Mouse (Mus musculus): ENCODE data around the gene Proz. TPM values are rescaled to one million over a fixed set of nuclear protein-coding genes. Genes with fewer than 3 reads are reported as not detected.

Proz gene
- polyA plus RNA-seq, 1 experiment from 2014 or later: 0.91 TPM

GRCm38 (mm10) chr8:13117096-13117495, 56.4 kb downstream of the Proz start:
- Histone ChIP-seq H3K27ac (ENCODE audit: low read depth, low read length) (no peak overlapping the region), H3K27me3 (ENCODE audit: control insufficient read depth, insufficient read depth, low read length) (no peaks in the 10 kb centered on the region), H3K4me3 (ENCODE audit: low read depth, low read length) (no peak overlapping the region), H3K36me3 (ENCODE audit: control insufficient read depth, insufficient read depth, low read length) (peaks cover 14% of the 10 kb centered on the region; the same call in 1 of the 2 replicates), H3K4me1 (ENCODE audit: control insufficient read depth, insufficient read depth, low read length) (no peaks in the 10 kb centered on the region), H3K9ac (replicated peaks; ENCODE audit: low read depth, low read length) (no peak overlapping the region), H3K4me2 (ENCODE audit: low read depth, low read length) (no peak overlapping the region), H3K9me3 (ENCODE audit: control insufficient read depth, low read length) (no peaks in the 10 kb centered on the region)
- WGBS: 100% methylated on average over 2 of the region's 2 CpGs
- ATAC-seq (ENCODE audit: low read depth): no peak

- Histone ChIP-seq H3K4me3 (ENCODE audit: low read depth, low read length) (no peak overlapping the region), H3K27me3 (ENCODE audit: control insufficient read depth, insufficient read depth, low read length) (no peaks in the 10 kb centered on the region), H3K4me2 (ENCODE audit: low read depth, low read length) (no peak overlapping the region), H3K9ac (replicated peaks; ENCODE audit: low read depth, low read length) (no peak overlapping the region), H3K36me3 (ENCODE audit: control insufficient read depth, insufficient read depth, low read length) (peaks cover 20% of the 10 kb centered on the region), H3K9me3 (ENCODE audit: control insufficient read depth, low read length) (no peaks in the 10 kb centered on the region), H3K27ac (ENCODE audit: low read depth, low read length) (no peak overlapping the region), H3K4me1 (ENCODE audit: control insufficient read depth, insufficient read depth, low read length) (no peaks in the 10 kb centered on the region)
- WGBS: 91% methylated on average over 3 of the region's 3 CpGs
- ATAC-seq (ENCODE audit: low read depth): no peak
These were observed 57.8 kb downstream of the Proz start for GRCm38 (mm10) chr8:13118516-13118915.

- H3K4me3 ChIP-seq (ENCODE audit: low read depth, low read length): no peak overlapping the region
- H3K9me3 ChIP-seq (ENCODE audit: control insufficient read depth, low read length): no peaks in the 10 kb centered on the region
- WGBS: 92% methylated on average over 7 of the region's 7 CpGs
- no peak overlapping the region for H3K4me2 ChIP-seq (ENCODE audit: low read depth, low read length)
- no peak overlapping the region for H3K27ac ChIP-seq (ENCODE audit: low read depth, low read length)
- peaks cover 36% of the 10 kb centered on the region for H3K36me3 ChIP-seq (ENCODE audit: control insufficient read depth, insufficient read depth, low read length)
- no peak overlapping the region for H3K9ac ChIP-seq (replicated peaks; ENCODE audit: low read depth, low read length)
- ATAC-seq (ENCODE audit: low read depth): no peak
- no peaks in the 10 kb centered on the region for H3K27me3 ChIP-seq (ENCODE audit: control insufficient read depth, insufficient read depth, low read length)
- no peaks in the 10 kb centered on the region for H3K4me1 ChIP-seq (ENCODE audit: control insufficient read depth, insufficient read depth, low read length)
These were observed 60.4 kb downstream of the Proz start for GRCm38 (mm10) chr8:13120882-13121665.

GRCm38 (mm10) chr8:13122887-13123421, 62.2 kb downstream of the Proz start:
- H3K9me3 ChIP-seq (ENCODE audit: control insufficient read depth, low read length): no peaks in the 10 kb centered on the region
- H3K36me3 ChIP-seq (ENCODE audit: control insufficient read depth, insufficient read depth, low read length): peaks cover 52% of the 10 kb centered on the region
- H3K4me1 ChIP-seq (ENCODE audit: control insufficient read depth, insufficient read depth, low read length): no peaks in the 10 kb centered on the region
- H3K9ac ChIP-seq (replicated peaks; ENCODE audit: low read depth, low read length): no peak overlapping the region
- ATAC-seq (ENCODE audit: low read depth): no peak
- H3K27me3 ChIP-seq (ENCODE audit: control insufficient read depth, insufficient read depth, low read length): no peaks in the 10 kb centered on the region
- H3K4me2 ChIP-seq (ENCODE audit: low read depth, low read length): no peak overlapping the region
- H3K27ac ChIP-seq (ENCODE audit: low read depth, low read length): no peak overlapping the region
- WGBS: 94% methylated on average over 7 of the region's 7 CpGs
- no peak overlapping the region for H3K4me3 ChIP-seq (ENCODE audit: low read depth, low read length)

GRCm38 (mm10) chr8:13124897-13125296, 64.2 kb downstream of the Proz start:
- WGBS: 91% methylated on average over 8 of the region's 8 CpGs
- no peak overlapping the region for H3K4me3 ChIP-seq (ENCODE audit: low read depth, low read length)
- no peak for ATAC-seq (ENCODE audit: low read depth)
- no peak overlapping the region for H3K4me2 ChIP-seq (ENCODE audit: low read depth, low read length)
- H3K4me1 ChIP-seq (ENCODE audit: control insufficient read depth, insufficient read depth, low read length): no peaks in the 10 kb centered on the region
- H3K27me3 ChIP-seq (ENCODE audit: control insufficient read depth, insufficient read depth, low read length): no peaks in the 10 kb centered on the region
- H3K27ac ChIP-seq (ENCODE audit: low read depth, low read length): no peak overlapping the region
- no peaks in the 10 kb centered on the region for H3K9me3 ChIP-seq (ENCODE audit: control insufficient read depth, low read length)
- peaks cover 55% of the 10 kb centered on the region for H3K36me3 ChIP-seq (ENCODE audit: control insufficient read depth, insufficient read depth, low read length)
- no peak overlapping the region for H3K9ac ChIP-seq (replicated peaks; ENCODE audit: low read depth, low read length)

Other genes with a start within 250 kb of the Proz start
- 140 and 147 TPM in 2 replicates for gene Mcf2l, start 187.1 kb upstream of the Proz start, polyA plus RNA-seq (2014; fragmentation: Nextera tagmentation; extraction: Ambion mirVana)
- gene F7, start 34.9 kb upstream of the Proz start, polyA plus RNA-seq (2014; fragmentation: Nextera tagmentation; extraction: Ambion mirVana): not detected in 2 replicates
- 0.31 TPM in 1 of 2 replicates, not detected in the other for gene F10, start 23.6 kb upstream of the Proz start, polyA plus RNA-seq (2014; fragmentation: Nextera tagmentation; extraction: Ambion mirVana)
- gene Pcid2, start 44.5 kb downstream of the Proz start, polyA plus RNA-seq (2014; fragmentation: Nextera tagmentation; extraction: Ambion mirVana): 33.3 and 39.3 TPM in 2 replicates
- gene Cul4a, start 44.7 kb downstream of the Proz start, polyA plus RNA-seq (2014; fragmentation: Nextera tagmentation; extraction: Ambion mirVana): 70.3 and 82.9 TPM in 2 replicates
- 288 and 319 TPM in 2 replicates for gene Lamp1, start 98.2 kb downstream of the Proz start, polyA plus RNA-seq (2014; fragmentation: Nextera tagmentation; extraction: Ambion mirVana)
- gene Grtp1, start 139.7 kb downstream of the Proz start, polyA plus RNA-seq (2014; fragmentation: Nextera tagmentation; extraction: Ambion mirVana): 14.9 and 17.3 TPM in 2 replicates
- gene Adprhl1, start 193.2 kb downstream of the Proz start, polyA plus RNA-seq (2014; fragmentation: Nextera tagmentation; extraction: Ambion mirVana): 0.64 and 1.0 TPM in 2 replicates
- 36.8 and 39.5 TPM in 2 replicates for gene Dcun1d2, start 227.2 kb downstream of the Proz start, polyA plus RNA-seq (2014; fragmentation: Nextera tagmentation; extraction: Ambion mirVana)
- gene Tmco3, start 227.3 kb downstream of the Proz start, polyA plus RNA-seq (2014; fragmentation: Nextera tagmentation; extraction: Ambion mirVana): 47.8 and 56.3 TPM in 2 replicates